Mouse (Mus musculus) Patski (cell line): ENCODE data around the gene Dnajc15. TPM values are rescaled to one million over a fixed set of nuclear protein-coding genes. Genes with fewer than 3 reads are reported as not detected.

ENCODE experiments used
- ATAC-seq: fragments of 100-300 bp; one replicate; pipeline ENCODE4 v1.8.0; 2021
- CTCF ChIA-PET: fragments of 350-600 bp; sonication (Branson Sonifier 250); formaldehyde crosslinking; loops from one replicate; lab custom pipeline; 2022; ENCODE audit warnings: inconsistent platforms; lab: Charles Lee
- POLR2A ChIA-PET: fragments of 350-600 bp; sonication (Branson Sonifier 250); formaldehyde crosslinking; loops from one replicate; lab custom pipeline; 2022; ENCODE audit warnings: antibody characterized with exemption, inconsistent platforms; lab: Charles Lee
- DNase-seq: peaks from one replicate; pipeline ENCODE4 v3.0.0-alpha.2; 2011; ENCODE audit warnings: low read depth, low spot score
- H3K27me3 ChIP-seq: fragments of 371-371 bp; one replicate; pipeline ENCODE4 v1.5.1; 2021
- CTCF ChIP-seq: fragments of 100-300 bp; IDR thresholded peaks from one replicate; pipeline ENCODE4 v1.5.1; 2021
- in situ Hi-C: fragments of 300-500 bp; cut with MboI; formaldehyde crosslinking; loops from 3 replicates; pipeline ENCODE4 v1.11.1; 2018; ENCODE audit warnings: low pct_unique_long_range_greater_than_20kb, mixed read lengths
- polyA plus RNA-seq: library from polyadenylated mRNA; unstranded; gene quantifications from one replicate; pipeline ENCODE4 v1.2.3, GENCODE M21; 2021

The Dnajc15 gene
- polyA plus RNA-seq, 1 experiment from 2014 or later: 69.6 TPM

- POLR2A ChIA-PET: no interaction called here
- CTCF ChIA-PET: interaction anchor here (0.9 kb wide), 1 partner anchor 15 kb away, joined by 3 read pairs; no protein-coding TSS in a partner anchor
- no peaks in the 10 kb centered on the region for H3K27me3 ChIP-seq
- DNase-seq: no peak
- no peak for TF ChIP-seq CTCF
- in situ Hi-C loops: no loop called here
- no peak for ATAC-seq
These were observed 13.9 kb downstream of the Dnajc15 start for GRCm38 (mm10) chr14:77860841-77861560.

GRCm38 (mm10) chr14:77859894-77860293 is 15.0 kb downstream of the Dnajc15 start:
- no peak for ATAC-seq
- in situ Hi-C loops: no loop called here
- POLR2A ChIA-PET: no interaction called here
- DNase-seq: no peak
- TF ChIP-seq CTCF: no peak
- H3K27me3 ChIP-seq: no peaks in the 10 kb centered on the region
- CTCF ChIA-PET: interaction anchor here (0.9 kb wide), 1 partner anchor 14 kb away, joined by 3 read pairs; no protein-coding TSS in a partner anchor

GRCm38 (mm10) chr14:77853951-77854350 is 21.0 kb downstream of the Dnajc15 start:
- POLR2A ChIA-PET: no interaction called here
- in situ Hi-C loops: no loop called here

GRCm38 (mm10) chr14:77849852-77850251 is 25.1 kb downstream of the Dnajc15 start:
- DNase-seq (no peak), ATAC-seq (no peak)
- CTCF ChIA-PET: no interaction called here
- in situ Hi-C loops: no loop called here
- POLR2A ChIA-PET: interaction anchor here (0.6 kb wide), 2 partner anchors 8 to 543 kb away, joined by 3 read pairs; no protein-coding TSS in a partner anchor
- H3K27me3 ChIP-seq: no peaks in the 10 kb centered on the region
- TF ChIP-seq CTCF: no peak

More at GRCm38 (mm10) chr14:77853951-77854350, 21.0 kb downstream of the Dnajc15 start:
- H3K27me3 ChIP-seq: no peaks in the 10 kb centered on the region
- no peak for TF ChIP-seq CTCF
- no peak for ATAC-seq
- DNase-seq: no peak
- CTCF ChIA-PET: no interaction called here

GRCm38 (mm10) chr14:77848349-77848748 is 26.6 kb downstream of the Dnajc15 start:
- POLR2A ChIA-PET: no interaction called here
- CTCF ChIA-PET: no interaction called here

GRCm38 (mm10) chr14:77846206-77846605 is 28.7 kb downstream of the Dnajc15 start:
- CTCF ChIA-PET: interaction anchor here (0.8 kb wide), 1 partner anchor 14 kb away, joined by 3 read pairs; no protein-coding TSS in a partner anchor
- in situ Hi-C loops: no loop called here
- no peak for TF ChIP-seq CTCF
- H3K27me3 ChIP-seq: no peaks in the 10 kb centered on the region
- POLR2A ChIA-PET: no interaction called here
- DNase-seq (no peak), ATAC-seq (no peak)

More at GRCm38 (mm10) chr14:77848349-77848748, 26.6 kb downstream of the Dnajc15 start:
- no peak for ATAC-seq
- DNase-seq: no peak
- H3K27me3 ChIP-seq: no peaks in the 10 kb centered on the region
- TF ChIP-seq CTCF: no peak
- in situ Hi-C loops: no loop called here

- ChIA-PET CTCF (interaction anchor here (0.8 kb wide), 1 partner anchor 15 kb away, joined by 3 read pairs; no protein-coding TSS in a partner anchor), POLR2A (no interaction called here)
- in situ Hi-C loops: no loop called here
- no peaks in the 10 kb centered on the region for H3K27me3 ChIP-seq
- no peak for DNase-seq
- no peak for ATAC-seq
- no peak for TF ChIP-seq CTCF
These were observed 29.4 kb downstream of the Dnajc15 start for GRCm38 (mm10) chr14:77845479-77845878.

GRCm38 (mm10) chr14:77840574-77840973 is 34.4 kb downstream of the Dnajc15 start:
- TF ChIP-seq CTCF: no peak
- CTCF ChIA-PET: interaction anchor here (1.0 kb wide), 1 partner anchor 17 kb away, joined by 3 read pairs; no protein-coding TSS in a partner anchor
- POLR2A ChIA-PET: no interaction called here
- H3K27me3 ChIP-seq: no peaks in the 10 kb centered on the region
- no peak for ATAC-seq
- no peak for DNase-seq
- in situ Hi-C loops: no loop called here

GRCm38 (mm10) chr14:77840078-77840477 is 34.8 kb downstream of the Dnajc15 start:
- DNase-seq: no peak
- TF ChIP-seq CTCF: peak; percentile 31
- H3K27me3 ChIP-seq: no peaks in the 10 kb centered on the region
- POLR2A ChIA-PET: no interaction called here
- CTCF ChIA-PET: no interaction called here
- in situ Hi-C loops: no loop called here
- no peak for ATAC-seq

GRCm38 (mm10) chr14:77836794-77837193 is 38.1 kb downstream of the Dnajc15 start:
- TF ChIP-seq CTCF: no peak
- CTCF ChIA-PET: no interaction called here
- no peaks in the 10 kb centered on the region for H3K27me3 ChIP-seq
- POLR2A ChIA-PET: no interaction called here
- in situ Hi-C loops: no loop called here
- DNase-seq (no peak), ATAC-seq (no peak)

- TF ChIP-seq CTCF: no peak
- in situ Hi-C loops: loop anchor here (5.0 kb wide), 1 partner anchor 690 kb away; no protein-coding TSS in a partner anchor
- no peak for DNase-seq
- ChIA-PET CTCF (no interaction called here), POLR2A (interaction anchor here (0.7 kb wide), 1 partner anchor 49 kb away, joined by 3 read pairs; no protein-coding TSS in a partner anchor)
- H3K27me3 ChIP-seq: no peaks in the 10 kb centered on the region
- no peak for ATAC-seq
These were observed 42.6 kb downstream of the Dnajc15 start for GRCm38 (mm10) chr14:77832359-77832758.
